Mouse (Mus musculus): ENCODE data around the gene Dpp8. TPM values are rescaled to one million over a fixed set of nuclear protein-coding genes. Genes with fewer than 3 reads are reported as not detected.
A peak's percentile ranks its signal among the peaks of the same experiment; 100 is the strongest.

Dpp8 gene
- polyA plus RNA-seq, 1 experiment from 2014 or later: 38.5 TPM

GRCm38 (mm10) chr9:65016241-65016977 lies 15.8 kb upstream of the Dpp8 start:
- Histone ChIP-seq H3K27me3 (ENCODE audit: insufficient read depth, poor library complexity, severe bottlenecking) (no peaks in the 10 kb centered on the region), H3K27ac (peak overlapping the region; percentile 29; the same call in 1 of the 2 replicates), H3K36me3 (0 out of 2 replicates have a peak, but pooled peaks cover 2% of the 10 kb centered on the region), H3K4me3 (no peak overlapping the region), H3K9me3 (no peaks in the 10 kb centered on the region), H3K4me1 (replicated peaks) (peaks cover 57% of the 10 kb centered on the region)
- DNase-seq (ENCODE audit: low spot score): no peak
- WGBS: 82% methylated on average over 4 of the region's 4 CpGs

GRCm38 (mm10) chr9:65016978-65017827 lies 15.0 kb upstream of the Dpp8 start:
- Histone ChIP-seq H3K27ac (0 out of 2 replicates have a peak overlapping the region, but pooled peaks have one; percentile 29), H3K36me3 (0 out of 2 replicates have a peak, but pooled peaks cover 2% of the 10 kb centered on the region), H3K27me3 (ENCODE audit: insufficient read depth, poor library complexity, severe bottlenecking) (no peaks in the 10 kb centered on the region), H3K4me3 (no peak overlapping the region), H3K4me1 (replicated peaks) (peaks cover 64% of the 10 kb centered on the region), H3K9me3 (no peaks in the 10 kb centered on the region)
- no peak for DNase-seq (ENCODE audit: low spot score)
- WGBS: 90% methylated on average over 16 of the region's 16 CpGs

- WGBS: 92% methylated on average over 4 of the region's 4 CpGs
- Histone ChIP-seq H3K4me3 (no peak overlapping the region), H3K27me3 (ENCODE audit: insufficient read depth, poor library complexity, severe bottlenecking) (no peaks in the 10 kb centered on the region), H3K9me3 (no peaks in the 10 kb centered on the region), H3K27ac (no peak overlapping the region), H3K4me1 (replicated peaks) (peaks cover 69% of the 10 kb centered on the region), H3K36me3 (0 out of 2 replicates have a peak, but pooled peaks cover 2% of the 10 kb centered on the region)
- DNase-seq (ENCODE audit: low spot score): no peak
These were observed 14.3 kb upstream of the Dpp8 start for GRCm38 (mm10) chr9:65017896-65018295.

- no peak overlapping the region; the same call in 1 of the 2 replicates for H3K4me3 ChIP-seq
- no peak for DNase-seq (ENCODE audit: low spot score)
- H3K27ac ChIP-seq: no peak overlapping the region
- H3K4me1 ChIP-seq (replicated peaks): peaks cover 69% of the 10 kb centered on the region
- H3K36me3 ChIP-seq: 0 out of 2 replicates have a peak, but pooled peaks cover 2% of the 10 kb centered on the region
- H3K27me3 ChIP-seq (ENCODE audit: insufficient read depth, poor library complexity, severe bottlenecking): no peaks in the 10 kb centered on the region
- 87% methylated on average over 3 of the region's 3 CpGs for WGBS
- H3K9me3 ChIP-seq: no peaks in the 10 kb centered on the region
These were observed 13.6 kb upstream of the Dpp8 start for GRCm38 (mm10) chr9:65018588-65019121.

- Histone ChIP-seq H3K27ac (no peak overlapping the region), H3K4me1 (replicated peaks) (peaks cover 69% of the 10 kb centered on the region), H3K9me3 (no peaks in the 10 kb centered on the region), H3K36me3 (0 out of 2 replicates have a peak, but pooled peaks cover 2% of the 10 kb centered on the region), H3K27me3 (ENCODE audit: insufficient read depth, poor library complexity, severe bottlenecking) (no peaks in the 10 kb centered on the region), H3K4me3 (no peak overlapping the region)
- DNase-seq (ENCODE audit: low spot score): no peak
- 72% methylated on average over 3 of the region's 3 CpGs for WGBS
These were observed 13.1 kb upstream of the Dpp8 start for GRCm38 (mm10) chr9:65019146-65019545.

- no peak for DNase-seq (ENCODE audit: low spot score)
- Histone ChIP-seq H3K27ac (no peak overlapping the region), H3K9me3 (no peaks in the 10 kb centered on the region), H3K27me3 (ENCODE audit: insufficient read depth, poor library complexity, severe bottlenecking) (no peaks in the 10 kb centered on the region), H3K4me1 (replicated peaks) (peaks cover 69% of the 10 kb centered on the region), H3K36me3 (no peaks in the 10 kb centered on the region), H3K4me3 (peak overlapping the region; percentile 99)
- WGBS: 82% methylated on average over 4 of the region's 4 CpGs
These were observed 12.1 kb upstream of the Dpp8 start for GRCm38 (mm10) chr9:65020128-65020527.

GRCm38 (mm10) chr9:65020991-65021886 lies 11.0 kb upstream of the Dpp8 start, which contains the start of gene Hacd3:
Gene Hacd3 (minus strand): TSS chr9:65021693.
- Histone ChIP-seq H3K27ac (peak within 1 kb of the TSS; percentile 97), H3K4me3 (peak within 1 kb of the TSS; percentile 99), H3K9me3 (no peaks in the 10 kb centered on the region), H3K36me3 (no peaks in the 10 kb centered on the region), H3K4me1 (replicated peaks) (peaks cover 60% of the 10 kb centered on the region), H3K27me3 (ENCODE audit: insufficient read depth, poor library complexity, severe bottlenecking) (no peaks in the 10 kb centered on the region)
- peak; percentile 95 for DNase-seq (ENCODE audit: low spot score)
- under 1% methylated on average over 81 of the region's 81 CpGs for WGBS

GRCm38 (mm10) chr9:65021887-65022579 lies 10.2 kb upstream of the Dpp8 start:
- Histone ChIP-seq H3K4me3 (peak overlapping the region; percentile 99), H3K27ac (peak overlapping the region; percentile 97), H3K27me3 (ENCODE audit: insufficient read depth, poor library complexity, severe bottlenecking) (no peaks in the 10 kb centered on the region), H3K9me3 (no peaks in the 10 kb centered on the region), H3K4me1 (replicated peaks) (peaks cover 52% of the 10 kb centered on the region), H3K36me3 (no peaks in the 10 kb centered on the region)
- DNase-seq (ENCODE audit: low spot score): no peak
- 27% methylated on average over 9 of the region's 9 CpGs for WGBS

- no peak for DNase-seq (ENCODE audit: low spot score)
- H3K27me3 ChIP-seq (ENCODE audit: insufficient read depth, poor library complexity, severe bottlenecking): no peaks in the 10 kb centered on the region
- no peak overlapping the region for H3K4me3 ChIP-seq
- H3K9me3 ChIP-seq: no peaks in the 10 kb centered on the region
- no peak overlapping the region for H3K27ac ChIP-seq
- WGBS: 95% methylated on average over 4 of the region's 4 CpGs
- peaks cover 48% of the 10 kb centered on the region for H3K4me1 ChIP-seq (replicated peaks)
- no peaks in the 10 kb centered on the region for H3K36me3 ChIP-seq
These were observed 9.6 kb upstream of the Dpp8 start for GRCm38 (mm10) chr9:65022580-65023135.

- H3K4me3 ChIP-seq: no peak overlapping the region
- WGBS: 95% methylated on average over 3 of the region's 3 CpGs
- H3K9me3 ChIP-seq: no peaks in the 10 kb centered on the region
- H3K27me3 ChIP-seq (ENCODE audit: insufficient read depth, poor library complexity, severe bottlenecking): no peaks in the 10 kb centered on the region
- H3K4me1 ChIP-seq (replicated peaks): peaks cover 42% of the 10 kb centered on the region
- H3K36me3 ChIP-seq: no peaks in the 10 kb centered on the region
- no peak overlapping the region for H3K27ac ChIP-seq
- DNase-seq (ENCODE audit: low spot score): no peak
These were observed 8.8 kb upstream of the Dpp8 start for GRCm38 (mm10) chr9:65023447-65023846.

- no peak overlapping the region for H3K27ac ChIP-seq
- no peak for DNase-seq (ENCODE audit: low spot score)
- no peak overlapping the region for H3K4me3 ChIP-seq
- no peaks in the 10 kb centered on the region for H3K9me3 ChIP-seq
- no peaks in the 10 kb centered on the region for H3K27me3 ChIP-seq (ENCODE audit: insufficient read depth, poor library complexity, severe bottlenecking)
- 84% methylated on average over 7 of the region's 7 CpGs for WGBS
- H3K36me3 ChIP-seq: no peaks in the 10 kb centered on the region
- H3K4me1 ChIP-seq (replicated peaks): peaks cover 8% of the 10 kb centered on the region
These were observed 5.0 kb upstream of the Dpp8 start for GRCm38 (mm10) chr9:65027241-65027640.

Data from hindbrain, embryonic 10.5 days (tissue).